Mouse (Mus musculus): ENCODE data around the gene Ndufv1. TPM values are rescaled to one million over a fixed set of nuclear protein-coding genes. Genes with fewer than 3 reads are reported as not detected.
A peak's percentile ranks its signal among the peaks of the same experiment; 100 is the strongest.
"Not testable (repeated sequence)": the region's sequence is repeated elsewhere in the genome, so short reads cannot be mapped to it uniquely, and the experiment has no call there.

Ndufv1 gene
- polyA plus RNA-seq (2016; fragmentation: Nextera tagmentation; extraction: Ambion mirVana): 211 and 217 TPM in 2 replicates

- DNase-seq (ENCODE audit: low spot score): peak; percentile 97
- Histone ChIP-seq H3K27ac (replicated peaks) (peak within 1 kb of the TSS; percentile 83), H3K4me3 (peak within 1 kb of the TSS; percentile 86), H3K27me3 (replicated peaks; ENCODE audit: low read depth, poor library complexity, severe bottlenecking) (no peaks in the 10 kb centered on the region), H3K9me3 (no peaks in the 10 kb centered on the region), H3K36me3 (replicated peaks) (peaks cover 35% of the 10 kb centered on the region), H3K4me1 (peaks cover 31% of the 10 kb centered on the region)
- under 1% methylated on average over 45 of the region's 45 CpGs for WGBS
These were observed at the start of gene Ndufv1 for GRCm38 (mm10) chr19:4012432-4013022. TSS of gene Ndufv1 (minus strand) at chr19:4012806.

GRCm38 (mm10) chr19:4060899-4061465 is 48.4 kb upstream of the Ndufv1 start:
- WGBS: 89% methylated on average over 6 of the region's 6 CpGs
- Histone ChIP-seq H3K4me3 (no peak overlapping the region), H3K9me3 (no peaks in the 10 kb centered on the region), H3K4me1 (no peaks in the 10 kb centered on the region), H3K27ac (replicated peaks) (no peak overlapping the region), H3K27me3 (replicated peaks; ENCODE audit: low read depth, poor library complexity, severe bottlenecking) (no peaks in the 10 kb centered on the region), H3K36me3 (replicated peaks) (no peaks in the 10 kb centered on the region)
- DNase-seq (ENCODE audit: low spot score): no peak

GRCm38 (mm10) chr19:4060044-4060898 is 47.7 kb upstream of the Ndufv1 start:
- not testable (repeated sequence) for H3K27me3 ChIP-seq (replicated peaks; ENCODE audit: low read depth, poor library complexity, severe bottlenecking); H3K4me1 ChIP-seq; H3K27ac ChIP-seq (replicated peaks); H3K9me3 ChIP-seq; H3K4me3 ChIP-seq; H3K36me3 ChIP-seq (replicated peaks); DNase-seq (ENCODE audit: low spot score)
- 86% methylated on average over 8 of the region's 8 CpGs for WGBS

GRCm38 (mm10) chr19:4059069-4059740 is 46.6 kb upstream of the Ndufv1 start, which contains the start of gene Gstp3:
TSS of gene Gstp3 (minus strand) at chr19:4059569.
- WGBS: 85% methylated on average over 15 of the region's 15 CpGs
- Histone ChIP-seq H3K4me1 (no peaks in the 10 kb centered on the region), H3K9me3 (no peaks in the 10 kb centered on the region), H3K36me3 (replicated peaks) (no peaks in the 10 kb centered on the region), H3K4me3 (no peak within 1 kb of the TSS), H3K27ac (replicated peaks) (no peak within 1 kb of the TSS), H3K27me3 (replicated peaks; ENCODE audit: low read depth, poor library complexity, severe bottlenecking) (no peaks in the 10 kb centered on the region)
- DNase-seq (ENCODE audit: low spot score): no peak

DNA sequence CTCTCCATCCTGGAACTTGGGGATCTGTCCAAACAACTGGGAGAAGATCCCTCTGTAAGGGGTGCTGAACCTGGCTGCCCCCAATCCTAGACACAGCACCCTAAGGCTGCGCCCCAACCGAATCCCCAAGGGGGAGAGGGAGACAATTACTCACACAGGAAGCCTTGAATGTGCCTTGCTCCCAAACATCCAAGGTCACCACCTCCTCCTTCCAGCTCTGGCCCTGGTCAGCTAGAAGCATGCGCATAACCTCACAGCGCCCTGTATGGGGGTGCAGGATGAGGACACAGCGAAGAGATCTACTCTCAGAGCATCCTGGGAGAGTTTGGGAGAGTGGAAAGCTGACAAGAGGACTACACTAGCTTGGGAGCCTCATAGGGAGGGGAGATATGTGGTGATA is 46.0 kb upstream of the Ndufv1 start:
- Histone ChIP-seq H3K4me1 (no peaks in the 10 kb centered on the region), H3K9me3 (no peaks in the 10 kb centered on the region), H3K27me3 (replicated peaks; ENCODE audit: low read depth, poor library complexity, severe bottlenecking) (no peaks in the 10 kb centered on the region), H3K4me3 (no peak overlapping the region), H3K27ac (replicated peaks) (no peak overlapping the region), H3K36me3 (replicated peaks) (no peaks in the 10 kb centered on the region)
- 90% methylated on average over 5 of the region's 5 CpGs for WGBS
- no peak for DNase-seq (ENCODE audit: low spot score)

DNA sequence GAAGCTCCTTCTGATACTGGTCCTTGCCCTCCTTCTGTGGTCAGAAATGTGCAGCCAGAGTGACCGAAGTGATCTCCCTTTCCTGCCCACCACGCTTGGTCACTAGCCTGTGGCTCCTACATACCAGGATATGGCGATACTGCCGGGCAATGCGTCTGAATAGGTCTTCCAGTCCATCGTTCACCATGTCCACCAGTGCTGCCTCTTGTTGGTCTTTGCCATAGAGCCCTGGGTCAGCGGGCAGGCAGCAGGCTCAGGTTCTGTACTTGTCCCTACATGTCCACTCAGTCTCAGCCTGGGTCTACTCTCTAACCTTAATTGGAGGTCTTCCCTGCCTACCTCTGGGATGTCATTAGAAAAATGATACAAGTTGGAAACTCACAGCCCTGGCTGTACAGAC is 45.4 kb upstream of the Ndufv1 start:
- Histone ChIP-seq H3K9me3 (no peaks in the 10 kb centered on the region), H3K4me3 (no peak overlapping the region), H3K4me1 (no peaks in the 10 kb centered on the region), H3K27me3 (replicated peaks; ENCODE audit: low read depth, poor library complexity, severe bottlenecking) (no peaks in the 10 kb centered on the region), H3K27ac (replicated peaks) (no peak overlapping the region), H3K36me3 (replicated peaks) (no peaks in the 10 kb centered on the region)
- 92% methylated on average over 7 of the region's 7 CpGs for WGBS
- no peak for DNase-seq (ENCODE audit: low spot score)

DNA sequence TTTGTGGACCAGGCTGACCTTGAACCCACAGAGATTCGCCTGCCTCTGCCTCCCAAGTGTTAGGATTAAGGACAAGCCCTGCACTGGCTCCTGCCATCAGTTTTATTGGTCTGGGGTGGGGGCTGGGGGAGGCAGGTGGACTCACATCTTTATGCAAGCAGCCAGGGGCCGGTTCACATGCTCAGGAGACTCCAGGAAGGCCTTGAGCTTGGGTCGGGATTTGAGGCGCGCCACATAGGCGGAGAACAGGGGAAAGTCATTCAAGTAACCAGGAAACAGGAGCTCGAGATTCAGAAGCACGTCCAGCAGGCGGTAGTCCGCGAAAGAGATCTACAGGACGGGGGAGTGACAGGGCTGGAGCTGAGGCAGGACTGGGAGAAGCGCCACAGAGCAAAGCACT is 44.8 kb upstream of the Ndufv1 start:
- Histone ChIP-seq H3K36me3 (replicated peaks) (no peaks in the 10 kb centered on the region), H3K9me3 (no peaks in the 10 kb centered on the region), H3K27me3 (replicated peaks; ENCODE audit: low read depth, poor library complexity, severe bottlenecking) (no peaks in the 10 kb centered on the region), H3K4me3 (no peak overlapping the region), H3K4me1 (no peaks in the 10 kb centered on the region), H3K27ac (replicated peaks) (no peak overlapping the region)
- no peak for DNase-seq (ENCODE audit: low spot score)
- WGBS: 90% methylated on average over 13 of the region's 13 CpGs

- H3K4me1 ChIP-seq: no peaks in the 10 kb centered on the region
- no peaks in the 10 kb centered on the region for H3K36me3 ChIP-seq (replicated peaks)
- 42% methylated on average over 4 of the region's 4 CpGs for WGBS
- no peak overlapping the region for H3K27ac ChIP-seq (replicated peaks)
- DNase-seq (ENCODE audit: low spot score): no peak
- no peak overlapping the region for H3K4me3 ChIP-seq
- no peaks in the 10 kb centered on the region for H3K9me3 ChIP-seq
- no peaks in the 10 kb centered on the region for H3K27me3 ChIP-seq (replicated peaks; ENCODE audit: low read depth, poor library complexity, severe bottlenecking)
These were observed 44.1 kb upstream of the Ndufv1 start for GRCm38 (mm10) chr19:4056727-4057126.

- WGBS: 61% methylated on average over 15 of the region's 15 CpGs
- Histone ChIP-seq H3K4me3 (no peak overlapping the region), H3K27me3 (replicated peaks; ENCODE audit: low read depth, poor library complexity, severe bottlenecking) (no peaks in the 10 kb centered on the region), H3K4me1 (no peaks in the 10 kb centered on the region), H3K36me3 (replicated peaks) (no peaks in the 10 kb centered on the region), H3K9me3 (no peaks in the 10 kb centered on the region), H3K27ac (replicated peaks) (no peak overlapping the region)
- no peak for DNase-seq (ENCODE audit: low spot score)
These were observed 43.5 kb upstream of the Ndufv1 start for GRCm38 (mm10) chr19:4055947-4056693.

- 72% methylated on average over 8 of the region's 8 CpGs for WGBS
These were observed 42.8 kb upstream of the Ndufv1 start for GRCm38 (mm10) chr19:4055216-4055946.

DNA sequence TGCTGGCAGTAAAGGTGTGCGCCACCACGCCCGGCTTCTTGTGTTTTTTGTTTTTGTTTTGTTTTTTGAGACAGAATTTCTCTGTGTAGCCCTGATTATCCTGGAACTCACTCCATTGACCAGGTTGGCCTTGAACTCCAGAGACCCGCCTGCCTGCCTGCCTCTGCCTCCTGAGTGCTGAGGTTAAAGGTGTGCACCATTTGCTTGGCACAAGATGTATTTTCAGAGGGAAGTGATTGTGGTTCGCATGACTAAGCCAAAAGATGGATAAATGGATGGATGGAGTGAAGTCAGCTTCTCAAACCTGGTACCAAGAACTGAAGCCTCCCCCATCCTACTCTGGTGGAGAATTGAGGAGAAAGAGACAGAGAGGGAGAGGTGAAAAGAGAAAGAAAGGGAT is 42.0 kb upstream of the Ndufv1 start:
- H3K9me3 ChIP-seq: no peaks in the 10 kb centered on the region
- H3K4me3 ChIP-seq: no peak overlapping the region
- no peaks in the 10 kb centered on the region for H3K27me3 ChIP-seq (replicated peaks; ENCODE audit: low read depth, poor library complexity, severe bottlenecking)
- DNase-seq (ENCODE audit: low spot score): no peak
- H3K36me3 ChIP-seq (replicated peaks): no peaks in the 10 kb centered on the region
- 86% methylated on average over 5 of the region's 5 CpGs for WGBS
- H3K4me1 ChIP-seq: no peaks in the 10 kb centered on the region
- H3K27ac ChIP-seq (replicated peaks): no peak overlapping the region

More at GRCm38 (mm10) chr19:4055216-4055946, 42.8 kb upstream of the Ndufv1 start:
- Histone ChIP-seq H3K9me3 (no peaks in the 10 kb centered on the region), H3K4me3 (no peak overlapping the region), H3K27me3 (replicated peaks; ENCODE audit: low read depth, poor library complexity, severe bottlenecking) (no peaks in the 10 kb centered on the region), H3K27ac (replicated peaks) (no peak overlapping the region), H3K4me1 (no peaks in the 10 kb centered on the region), H3K36me3 (replicated peaks) (no peaks in the 10 kb centered on the region)
- no peak for DNase-seq (ENCODE audit: low spot score)
